Comparison of ENCODE assay signal across 8 mouse cellular contexts in genomic region chr7:3617242-3617995, GRCm38 (mm10). TPM values are rescaled to one million over a fixed set of nuclear protein-coding genes. Genes with fewer than 3 reads are reported as not detected.
A peak's percentile ranks its signal among the peaks of the same experiment; 100 is the strongest.
DNase-seq lines count a peak whose midpoint lies in the region; ATAC-seq lines count a peak whose summit lies in the region.

TSS of gene Ndufa3 (plus strand) at chr7:3617373.

- H3K36me3 ChIP-seq in heart, embryonic 14.5 days (ENCODE audit: control insufficient read depth, insufficient read depth, low read length): peaks cover 33% of the 10 kb centered on the region
- peaks cover 37% of the 10 kb centered on the region for H3K36me3 ChIP-seq in liver, embryonic 13.5 days
- H3K36me3 ChIP-seq in stomach, embryonic 16.5 days (ENCODE audit: control insufficient read depth, insufficient read depth, low read length): peaks cover 4% of the 10 kb centered on the region

- H3K4me2 ChIP-seq in heart, embryonic 14.5 days (ENCODE audit: low read length): peak within 1 kb of the TSS; percentile 77
- peak within 1 kb of the TSS; percentile 85 for H3K4me2 ChIP-seq in liver, embryonic 13.5 days
- H3K4me2 ChIP-seq in stomach, embryonic 16.5 days (ENCODE audit: low read depth, low read length): peak within 1 kb of the TSS; percentile 83

- ATAC-seq in heart, embryonic 14.5 days (ENCODE audit: insufficient number of reproducible peaks, insufficient read depth, low FRiP score, low read depth): peak; percentile 91
- ATAC-seq in liver, embryonic 13.5 days (ENCODE audit: low read depth): peak; percentile 95
- ATAC-seq in stomach, embryonic 16.5 days (ENCODE audit: insufficient read depth, low FRiP score): peak; percentile 97

- peak within 1 kb of the TSS; percentile 90 for H3K9ac ChIP-seq in heart, embryonic 14.5 days (ENCODE audit: low read length)
- peak within 1 kb of the TSS; percentile 79 for H3K9ac ChIP-seq in liver, embryonic 13.5 days
- peak within 1 kb of the TSS; percentile 88 for H3K9ac ChIP-seq in stomach, embryonic 16.5 days (ENCODE audit: low read length)

- H3K9me3 ChIP-seq in heart, embryonic 14.5 days (ENCODE audit: control insufficient read depth, low read length): no peaks in the 10 kb centered on the region
- H3K9me3 ChIP-seq in liver, embryonic 13.5 days (replicated peaks): no peaks in the 10 kb centered on the region
- H3K9me3 ChIP-seq in stomach, embryonic 16.5 days (replicated peaks; ENCODE audit: control insufficient read depth, low read length): no peaks in the 10 kb centered on the region

- under 1% methylated on average over 32 of the region's 32 CpGs for WGBS in heart, embryonic 14.5 days
- under 1% methylated on average over 32 of the region's 32 CpGs for WGBS in liver, embryonic 13.5 days (ENCODE audit: insufficient replicate concordance)
- under 1% methylated on average over 32 of the region's 32 CpGs for WGBS in stomach, embryonic 16.5 days

- peak; percentile 81 to 83 for DNase-seq in CD8-positive naive resting alpha-beta T cell, adult 2 months (ENCODE audit: low read depth in 2 of 2, low spot score in 2 of 2)
- peak; percentile 72 for DNase-seq in c-Kit-negative CD71-positive TER-119-positive erythroid progenitor cells, embryonic 14.5 days (ENCODE audit: low read depth, low spot score)
- DNase-seq in fibroblast of lung, adult 2 months (ENCODE audit: low read depth): peak; percentile 78
- peak; percentile 93 for DNase-seq in kidney, postnatal 14 days
- DNase-seq in liver, embryonic 13.5 days: peak; percentile 82
- DNase-seq in neural tube, embryonic 10.5 days (ENCODE audit: extremely low spot score, low spot score): peak; percentile 73

- peak within 1 kb of the TSS; percentile 76 to 96 for H3K4me3 ChIP-seq in heart, embryonic 14.5 days (ENCODE audit: control insufficient read depth in 1 of 2, insufficient read depth in 1 of 2, low read depth in 1 of 2, low read length in 2 of 2)
- H3K4me3 ChIP-seq in liver, embryonic 13.5 days (replicated peaks): peak within 1 kb of the TSS; percentile 71
- H3K4me3 ChIP-seq in stomach, embryonic 16.5 days (replicated peaks; ENCODE audit: low read length): peak within 1 kb of the TSS; percentile 80

- peaks cover 0 to 5% of the 10 kb centered on the region in 2 experiments; a peak in 1 of 4 replicates for H3K4me1 ChIP-seq in heart, embryonic 14.5 days (ENCODE audit: control insufficient read depth in 2 of 2, insufficient read depth in 2 of 2, low read length in 2 of 2)
- H3K4me1 ChIP-seq in liver, embryonic 13.5 days (replicated peaks): peaks cover 29% of the 10 kb centered on the region
- H3K4me1 ChIP-seq in stomach, embryonic 16.5 days (ENCODE audit: control insufficient read depth, insufficient read depth, low read length): peaks cover 6% of the 10 kb centered on the region

- peak within 1 kb of the TSS; percentile 72 to 75 for H3K27ac ChIP-seq in heart, embryonic 14.5 days (replicated peaks in 1 of 2; ENCODE audit: control insufficient read depth in 1 of 2, insufficient read depth in 1 of 2, low read depth in 2 of 2, low read length in 2 of 2)
- H3K27ac ChIP-seq in liver, embryonic 13.5 days: peak within 1 kb of the TSS; percentile 73
- H3K27ac ChIP-seq in stomach, embryonic 16.5 days (ENCODE audit: low read length): peak within 1 kb of the TSS; percentile 78

- H3K27me3 ChIP-seq in heart, embryonic 14.5 days (ENCODE audit: control insufficient read depth, insufficient read depth, low read length): no peaks in the 10 kb centered on the region
- H3K27me3 ChIP-seq in liver, embryonic 13.5 days: no peaks in the 10 kb centered on the region
- no peaks in the 10 kb centered on the region for H3K27me3 ChIP-seq in stomach, embryonic 16.5 days (ENCODE audit: control insufficient read depth, insufficient read depth, low read length)

RNA-seq across cellular contexts. Expression of gene Ndufa3, which starts in this region (rescaled TPM):
- polyA plus RNA-seq in heart, embryonic 14.5 days (2014; fragmentation: Nextera tagmentation; extraction: Ambion mirVana): 962 and 1,026 TPM in 2 replicates
- 224 and 292 TPM in 2 replicates for polyA plus RNA-seq in liver, embryonic 13.5 days (2015; fragmentation: Nextera tagmentation; extraction: Ambion mirVana)
- polyA plus RNA-seq in stomach, embryonic 16.5 days (2015; fragmentation: Nextera tagmentation; extraction: Ambion mirVana): 457 and 491 TPM in 2 replicates

Comparison
In these comparisons a context has a peak if more than half of its experiments do, and no peak if none do; other contexts are left out.
1. Peak in every context shown above with its lines: DNase-seq, ATAC-seq, H3K4me3 ChIP-seq and H3K27ac ChIP-seq.